Mouse (Mus musculus) kidney, embryonic 14.5 days (tissue): Measurements from ENCODE around the gene Taf3. TPM values are rescaled to one million over a fixed set of nuclear protein-coding genes. Genes with fewer than 3 reads are reported as not detected.

Source experiments
- ATAC-seq: fragments of 200-750 bp; cut with Nextera tagmentation; 2 replicates; pipeline ENCODE4 v1.8.0; 2017; ENCODE audit warnings: moderate number of reproducible peaks, mild to moderate bottlenecking, moderate TSS enrichment, moderate library complexity; ENCODE audit not compliant: low FRiP score, low TSS enrichment
- H3K27ac ChIP-seq: fragments of 300-500 bp; sonication (generic); 2 replicates; pipeline ENCODE4 v1.5.1; 2014; ENCODE audit warnings: low read depth, mild to moderate bottlenecking, low read length, moderate library complexity, mixed read lengths
- H3K27me3 ChIP-seq: fragments of 300-500 bp; sonication (generic); 2 replicates; pipeline ENCODE4 v1.6.1; 2014; ENCODE audit warnings: mild to moderate bottlenecking, low read length; ENCODE audit not compliant: control insufficient read depth, insufficient read depth
- H3K36me3 ChIP-seq: fragments of 300-500 bp; sonication (generic); 2 replicates; pipeline ENCODE4 v1.6.1; 2014; ENCODE audit warnings: low read length, mixed read lengths; ENCODE audit not compliant: control insufficient read depth, insufficient read depth
- H3K4me1 ChIP-seq: fragments of 300-500 bp; sonication (generic); 2 replicates; pipeline ENCODE4 v1.6.1; 2014; ENCODE audit warnings: low read length, mixed read lengths; ENCODE audit not compliant: control insufficient read depth, insufficient read depth
- H3K4me2 ChIP-seq: fragments of 300-500 bp; sonication (generic); replicated peaks from 2 replicates; pipeline ENCODE4 v1.6.1; 2014; ENCODE audit warnings: low read depth, mild to moderate bottlenecking, low read length
- H3K4me3 ChIP-seq: fragments of 300-500 bp; sonication (generic); 2 replicates; pipeline ENCODE4 v1.5.1; 2014; ENCODE audit warnings: mild to moderate bottlenecking, low read length
- H3K9ac ChIP-seq: fragments of 300-500 bp; sonication (generic); 2 replicates; pipeline ENCODE4 v1.6.1; 2014; ENCODE audit warnings: low read depth, mild to moderate bottlenecking, low read length, moderate library complexity
- H3K9me3 ChIP-seq: fragments of 300-500 bp; sonication (generic); 2 replicates; pipeline ENCODE4 v1.6.1; 2016; ENCODE audit warnings: low read length; ENCODE audit not compliant: control insufficient read depth
- WGBS: fragments of 180-500 bp; shearing (Covaris S2); extraction: QIAGEN DNeasy Blood & Tissue Kit; methylation state at CpG from one replicate; pipeline ENCODE4 v1.1.7; 2014; 5-methylcytosine and 5-hydroxymethylcytosine counted together
- polyA plus RNA-seq: library from polyadenylated mRNA; unstranded; fragments of >200 nt; fragmentation: Nextera tagmentation; extraction: Ambion mirVana; gene quantifications from 2 replicates; pipeline ENCODE4 v1.2.1, GENCODE M21; 2014

The Taf3 gene
- polyA plus RNA-seq, 1 experiment from 2014 or later = 18.5 TPM

DNA sequence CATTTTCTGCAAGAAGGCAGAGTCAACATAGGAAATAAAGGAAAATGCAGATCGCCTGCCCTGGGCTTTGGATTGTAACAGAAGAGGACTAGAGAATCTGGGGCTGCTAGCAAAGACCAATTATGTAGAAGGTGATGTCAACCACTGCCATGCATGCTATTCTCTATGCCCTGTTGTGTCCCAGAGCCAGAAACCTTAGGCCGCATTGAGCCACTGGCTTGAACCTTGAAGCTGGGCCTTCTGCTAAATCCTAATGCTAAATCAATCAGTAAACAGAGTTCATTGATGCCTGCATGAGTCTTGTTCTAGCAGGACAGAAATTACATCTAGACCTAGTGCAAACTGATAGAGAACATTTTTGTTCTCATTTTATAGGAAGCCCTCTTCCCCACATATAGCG is 162.4 kb downstream of the Taf3 start:
- Histone ChIP-seq H3K9ac (peak overlapping the region; percentile 67; the same call in 1 of the 2 replicates), H3K27ac (peak overlapping the region; percentile 19; the same call in 1 of the 2 replicates), H3K9me3 (no peaks in the 10 kb centered on the region), H3K36me3 (no peaks in the 10 kb centered on the region), H3K4me1 (peaks cover 11% of the 10 kb centered on the region; the same call in 1 of the 2 replicates), H3K27me3 (peaks cover 83% of the 10 kb centered on the region), H3K4me3 (peak overlapping the region; percentile 42), H3K4me2 (peak overlapping the region; percentile 91)
- ATAC-seq = no peak
- WGBS = 10% methylated on average over 3 of the region's 3 CpGs

GRCm38 (mm10) chr2:9885217-9885770 is 163.1 kb downstream of the Taf3 start:
- 5% methylated on average over 14 of the region's 14 CpGs for WGBS
- peaks cover 84% of the 10 kb centered on the region for H3K27me3 ChIP-seq
- peaks cover 11% of the 10 kb centered on the region; the same call in 1 of the 2 replicates for H3K4me1 ChIP-seq
- ATAC-seq = no peak
- peak overlapping the region; percentile 67 for H3K9ac ChIP-seq
- peak overlapping the region; percentile 88; the same call in 1 of the 2 replicates for H3K27ac ChIP-seq
- peak overlapping the region; percentile 42 for H3K4me3 ChIP-seq
- H3K4me2 ChIP-seq = peak overlapping the region; percentile 91
- no peaks in the 10 kb centered on the region for H3K36me3 ChIP-seq
- H3K9me3 ChIP-seq = no peaks in the 10 kb centered on the region

- Histone ChIP-seq H3K4me3 (peak overlapping the region; percentile 42), H3K9me3 (no peaks in the 10 kb centered on the region), H3K27me3 (peaks cover 82% of the 10 kb centered on the region), H3K9ac (peak overlapping the region; percentile 67), H3K4me1 (peaks cover 11% of the 10 kb centered on the region; the same call in 1 of the 2 replicates), H3K36me3 (no peaks in the 10 kb centered on the region), H3K4me2 (peak overlapping the region; percentile 91), H3K27ac (peak overlapping the region; percentile 88; the same call in 1 of the 2 replicates)
- WGBS = 5% methylated on average over 15 of the region's 15 CpGs
- ATAC-seq = no peak
These were observed 163.7 kb downstream of the Taf3 start for GRCm38 (mm10) chr2:9884533-9885216.

DNA sequence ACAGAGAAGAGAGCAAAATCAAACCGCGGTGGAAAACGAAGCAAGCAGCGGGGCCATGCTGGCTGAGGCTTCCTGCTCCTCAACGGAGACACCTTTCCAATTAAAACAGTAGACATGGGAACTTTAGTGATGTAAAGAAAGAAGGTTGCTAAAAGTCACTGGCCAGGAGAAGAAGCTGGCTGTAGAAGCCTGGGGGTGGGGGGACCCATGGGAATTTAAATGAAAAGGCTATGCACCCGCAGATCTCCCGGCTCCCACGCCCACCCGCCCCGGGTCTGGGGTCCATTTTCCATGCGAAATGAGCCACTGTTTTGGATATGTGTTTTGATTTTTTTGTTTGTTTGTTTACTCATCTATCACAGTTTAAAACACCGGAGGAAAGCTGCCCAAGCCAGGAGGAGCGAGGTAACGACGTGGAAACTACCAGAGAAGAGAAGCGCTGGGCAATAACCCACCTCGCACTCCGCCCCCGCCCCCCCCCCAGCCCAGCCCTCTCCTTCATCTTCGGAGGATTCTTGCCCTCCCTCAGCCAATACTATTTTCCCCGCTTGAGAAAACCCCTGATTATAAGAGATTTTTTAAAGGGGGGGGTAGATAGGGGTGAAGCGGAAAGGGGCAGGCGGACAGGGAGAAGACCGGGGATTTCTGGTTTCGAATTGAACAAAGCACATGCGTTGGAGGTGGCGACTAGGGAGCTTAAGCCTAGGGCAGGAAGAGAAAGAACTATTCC is 164.4 kb downstream of the Taf3 start:
- Histone ChIP-seq H3K36me3 (no peaks in the 10 kb centered on the region), H3K27ac (peak overlapping the region; percentile 88; the same call in 1 of the 2 replicates), H3K9ac (peak overlapping the region; percentile 67; the same call in 1 of the 2 replicates), H3K27me3 (peaks cover 75% of the 10 kb centered on the region), H3K4me1 (peaks cover 7% of the 10 kb centered on the region; the same call in 1 of the 2 replicates), H3K4me3 (peak overlapping the region; percentile 42), H3K9me3 (no peaks in the 10 kb centered on the region), H3K4me2 (peak overlapping the region; percentile 91)
- ATAC-seq = no peak
- WGBS = 1% methylated on average over 27 of the region's 27 CpGs

- Histone ChIP-seq H3K9ac (peak overlapping the region; percentile 67), H3K4me3 (peak overlapping the region; percentile 42), H3K27me3 (peaks cover 73% of the 10 kb centered on the region), H3K4me1 (peaks cover 7% of the 10 kb centered on the region; the same call in 1 of the 2 replicates), H3K27ac (peak overlapping the region; percentile 88), H3K36me3 (no peaks in the 10 kb centered on the region), H3K4me2 (peak overlapping the region; percentile 91), H3K9me3 (no peaks in the 10 kb centered on the region)
- ATAC-seq = no peak
- under 1% methylated on average over 43 of the region's 43 CpGs for WGBS
These were observed 165.2 kb downstream of the Taf3 start for GRCm38 (mm10) chr2:9882926-9883802.

DNA sequence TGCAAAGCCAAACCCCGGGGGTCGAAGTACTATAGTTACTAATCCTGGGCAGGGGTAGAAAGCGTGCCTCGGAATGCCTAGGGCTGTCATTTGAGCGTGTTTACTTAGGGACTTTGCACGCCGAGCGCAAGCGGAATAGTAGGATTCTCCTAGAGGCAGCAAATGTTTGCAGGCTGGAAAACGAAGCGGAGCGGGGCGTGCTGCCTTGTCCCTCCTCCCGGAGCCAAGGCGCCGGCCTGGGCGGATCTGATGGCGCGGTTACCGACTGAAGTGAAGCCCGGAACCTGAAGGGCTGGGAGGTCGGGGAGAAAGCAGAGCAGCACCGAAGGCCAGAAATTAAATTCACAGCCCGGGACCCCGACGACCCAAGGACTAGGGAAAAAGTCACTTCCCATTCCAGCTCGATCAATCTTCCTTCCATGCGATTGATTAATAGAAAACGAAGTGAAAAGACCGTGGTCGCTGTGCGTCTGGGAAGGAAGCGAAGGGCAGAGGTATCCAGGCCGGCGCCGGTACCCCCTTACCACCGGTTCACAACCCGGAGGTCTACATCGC is 165.9 kb downstream of the Taf3 start:
- peaks cover 11% of the 10 kb centered on the region; the same call in 1 of the 2 replicates for H3K4me1 ChIP-seq
- H3K4me3 ChIP-seq = peak overlapping the region; percentile 42
- H3K4me2 ChIP-seq = peak overlapping the region; percentile 91
- ATAC-seq = no peak
- peak overlapping the region; percentile 88; the same call in 1 of the 2 replicates for H3K27ac ChIP-seq
- H3K9me3 ChIP-seq = no peaks in the 10 kb centered on the region
- WGBS = under 1% methylated on average over 39 of the region's 39 CpGs
- H3K36me3 ChIP-seq = no peaks in the 10 kb centered on the region
- H3K9ac ChIP-seq = peak overlapping the region; percentile 67
- peaks cover 71% of the 10 kb centered on the region for H3K27me3 ChIP-seq

- H3K9ac ChIP-seq = peak overlapping the region; percentile 67
- peak overlapping the region; percentile 42 for H3K4me3 ChIP-seq
- H3K27me3 ChIP-seq = peaks cover 63% of the 10 kb centered on the region
- peak overlapping the region; percentile 88 for H3K27ac ChIP-seq
- no peaks in the 10 kb centered on the region for H3K36me3 ChIP-seq
- 0% methylated on average over 13 of the region's 13 CpGs for WGBS
- peak overlapping the region; percentile 91 for H3K4me2 ChIP-seq
- H3K4me1 ChIP-seq = peaks cover 11% of the 10 kb centered on the region; the same call in 1 of the 2 replicates
- ATAC-seq = no peak
- H3K9me3 ChIP-seq = no peaks in the 10 kb centered on the region
These were observed 166.8 kb downstream of the Taf3 start for GRCm38 (mm10) chr2:9881611-9882023.
